8 mouse cellular contexts compared by ENCODE assay signal in the genomic region with DNA sequence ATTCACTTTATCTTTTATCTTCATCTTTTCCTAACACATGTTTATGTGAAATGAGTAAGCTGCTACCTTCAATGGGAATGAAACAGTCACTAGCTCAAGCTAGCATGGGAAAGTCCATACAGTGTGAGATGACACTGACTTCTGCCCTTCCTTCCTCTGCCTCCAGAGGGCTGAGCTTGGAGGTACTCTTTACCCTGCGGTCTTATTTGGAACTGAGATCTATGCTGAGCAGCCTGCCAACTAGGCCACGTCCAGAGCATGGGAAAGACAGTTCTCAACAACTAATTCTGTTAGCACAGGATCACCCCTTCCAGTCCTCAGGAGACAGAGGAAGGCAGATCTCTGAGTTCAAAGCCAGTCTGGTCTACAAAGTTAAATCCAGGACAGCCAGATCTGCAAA. TPM values are rescaled to one million over a fixed set of nuclear protein-coding genes. Genes with fewer than 3 reads are reported as not detected.
DNase-seq lines count a peak whose midpoint lies in the region; ATAC-seq lines count a peak whose summit lies in the region.

No protein-coding gene starts in this region.

- ATAC-seq in neutrophil, adult 5-6 weeks (ENCODE audit: extremely low read depth, insufficient number of reproducible peaks, low FRiP score, poor library complexity, severe bottlenecking) = peak; percentile 60

- peak; percentile 1 for DNase-seq in cerebellum, adult 11-12 months
- no peak for DNase-seq in cerebellum, adult 11 months
- DNase-seq in B cell, adult 2 months = peak; percentile 53 to 62
- DNase-seq in c-Kit-positive CD71-positive TER-119-negative erythroid progenitor cells, embryonic 14.5 days (ENCODE audit: low read depth) = peak; percentile 4
- peak; percentile 50 for DNase-seq in kidney, postnatal 10 days
- DNase-seq in layer of hippocampus, adult 11-12 months (ENCODE audit: low spot score) = no peak
- no peak for DNase-seq in layer of hippocampus, adult 8-10 months (ENCODE audit: low spot score in 2 of 2)

RNA-seq across cellular contexts. Expression of gene Tmem131l, which starts 51.0 kb away (rescaled TPM):
- 161 and 162 TPM in 2 replicates for total RNA-seq in neutrophil, adult 5-6 weeks (2017)
- total RNA-seq in layer of hippocampus, adult 8-10 months (2022) = 10 to 100 TPM; 22.9 to 42.8 (median 31.5) TPM

Comparison
In these comparisons a context has a peak if more than half of its experiments do, and no peak if none do; other contexts are left out.
1. DNase-seq: peak in cerebellum, adult 11-12 months (single experiment), B cell, adult 2 months (2 of 2), c-Kit-positive CD71-positive TER-119-negative erythroid progenitor cells, embryonic 14.5 days (single experiment) and kidney, postnatal 10 days (single experiment); none in cerebellum, adult 11 months (single experiment), layer of hippocampus, adult 11-12 months (single experiment) and layer of hippocampus, adult 8-10 months (0 of 2).